Mouse (Mus musculus): ENCODE measurements around the gene Myof.

The Myof gene

GRCm38 (mm10) chr19:37881431-37882081, 161.8 kb downstream of the Myof start:
- in situ Hi-C loops (cut with MboI, MseI): no loop called here

- in situ Hi-C loops (cut with MboI, MseI): no loop called here
These were observed 165.7 kb downstream of the Myof start for GRCm38 (mm10) chr19:37877511-37878167.

- in situ Hi-C loops (cut with MboI, MseI): no loop called here
These were observed 166.7 kb downstream of the Myof start for GRCm38 (mm10) chr19:37876605-37877245.

- in situ Hi-C loops (cut with MboI, MseI): no loop called here
These were observed 169.9 kb downstream of the Myof start for GRCm38 (mm10) chr19:37873499-37873898.

DNA sequence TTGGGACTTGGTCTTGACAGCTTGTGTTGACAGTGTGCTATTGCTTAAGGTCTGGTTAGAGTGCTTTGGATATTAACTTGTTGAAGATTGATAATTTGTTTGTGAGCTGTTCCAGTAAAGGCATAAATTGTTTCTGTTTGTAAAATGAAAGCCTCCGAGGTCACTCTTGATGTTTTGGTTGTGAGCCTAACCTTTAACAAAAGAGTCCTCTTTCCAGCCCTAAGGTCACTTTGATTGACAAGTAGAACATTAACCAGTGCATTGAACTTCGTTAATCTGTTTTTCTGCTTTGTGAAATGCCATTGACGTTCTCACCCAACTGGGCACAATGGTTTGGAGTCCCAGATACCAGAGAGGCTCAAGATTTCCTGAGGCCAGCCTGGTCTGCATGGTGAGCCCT, 175.8 kb downstream of the Myof start:
- in situ Hi-C loops (cut with MboI, MseI): no loop called here

DNA sequence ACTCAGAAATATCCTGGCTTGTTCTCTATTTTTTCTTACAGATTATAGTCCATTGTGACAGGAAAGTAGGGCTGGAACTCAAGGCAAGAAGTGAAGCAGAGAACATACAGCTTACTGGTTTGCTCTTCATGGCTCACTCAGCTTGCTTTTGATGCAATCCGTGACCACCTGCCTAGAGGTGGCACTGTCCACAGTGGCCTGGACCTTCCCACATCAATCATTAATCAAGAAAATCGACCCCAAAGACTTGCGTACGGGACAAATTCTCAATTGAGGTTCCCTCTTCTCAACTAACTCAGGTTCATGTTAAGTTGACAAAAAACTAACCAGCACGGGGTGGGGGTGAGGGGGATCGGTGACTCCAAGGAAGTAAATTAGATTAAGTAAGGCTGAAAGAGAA, 176.4 kb downstream of the Myof start:
- in situ Hi-C loops (cut with MboI, MseI): no loop called here

GRCm38 (mm10) chr19:37861171-37861570, 182.2 kb downstream of the Myof start:
- in situ Hi-C loops (cut with MboI, MseI): no loop called here

DNA sequence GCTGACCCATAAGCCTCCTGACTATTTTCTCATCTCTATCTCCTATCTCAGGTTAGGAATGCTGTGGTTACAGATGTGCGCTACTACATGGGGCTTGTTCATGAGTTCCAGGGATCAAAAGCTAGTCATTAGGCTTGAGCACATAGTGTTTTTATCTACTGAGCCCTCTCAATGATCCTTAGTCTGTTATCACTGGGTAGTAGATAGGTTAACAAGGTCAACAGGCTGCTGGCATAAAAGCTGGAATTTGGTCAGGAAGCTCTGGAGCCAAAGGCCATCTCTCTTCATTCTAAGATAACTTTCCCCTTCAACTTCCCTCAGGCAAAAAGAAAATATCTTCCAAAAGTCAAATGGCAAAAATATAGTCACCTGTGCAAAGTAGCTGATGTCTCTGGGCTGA, 183.1 kb downstream of the Myof start:
- in situ Hi-C loops (cut with MboI, MseI): no loop called here

GRCm38 (mm10) chr19:37858406-37859081, 184.8 kb downstream of the Myof start:
- in situ Hi-C loops (cut with MboI, MseI): no loop called here

GRCm38 (mm10) chr19:37852056-37852455, 191.3 kb downstream of the Myof start:
- in situ Hi-C loops (cut with MboI, MseI): no loop called here

GRCm38 (mm10) chr19:37851590-37852038, 191.8 kb downstream of the Myof start:
- in situ Hi-C loops (cut with MboI, MseI): no loop called here
